Mouse (Mus musculus): ENCODE results near the gene Chia1. TPM values are rescaled to one million over a fixed set of nuclear protein-coding genes. Genes with fewer than 3 reads are reported as not detected.
"Not testable (repeated sequence)": the region's sequence is repeated elsewhere in the genome, so short reads cannot be mapped to it uniquely, and the experiment has no call there.

The Chia1 gene
- total and polyA plus RNA-seq, 2 experiments from 2014 or later: 0.66 to 1.5 TPM

DNA sequence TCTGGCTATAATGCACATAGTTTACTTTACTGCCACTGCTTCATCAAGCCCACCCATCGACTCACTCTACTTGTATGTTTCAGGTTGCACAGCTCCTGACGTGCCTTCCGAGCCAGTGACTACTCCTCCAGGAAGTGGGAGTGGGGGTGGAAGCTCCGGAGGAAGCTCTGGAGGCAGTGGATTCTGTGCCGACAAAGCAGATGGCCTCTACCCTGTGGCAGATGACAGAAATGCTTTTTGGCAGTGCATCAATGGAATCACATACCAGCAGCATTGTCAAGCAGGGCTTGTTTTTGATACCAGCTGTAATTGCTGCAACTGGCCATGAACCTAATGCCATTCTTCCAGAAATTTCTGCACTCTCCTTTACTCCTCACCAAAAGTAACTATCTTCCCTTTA is 18.7 kb downstream of the Chia1 start:
- 73% methylated on average over 5 of the region's 5 CpGs for WGBS
- H3K27me3 ChIP-seq (ENCODE audit: insufficient read depth, low read length): no peaks in the 10 kb centered on the region
- no peaks in the 10 kb centered on the region for H3K36me3 ChIP-seq (ENCODE audit: insufficient read depth, low read length)
- no peak overlapping the region for H3K4me3 ChIP-seq (ENCODE audit: low read depth, low read length)
- no peak overlapping the region for H3K9ac ChIP-seq (replicated peaks; ENCODE audit: low read length, poor library complexity, severe bottlenecking)
- TF ChIP-seq CTCF (IDR thresholded peaks at IDR 0.05): no peak
- DNase-seq (ENCODE audit: low spot score) (peak; percentile 91), ATAC-seq (ENCODE audit: low FRiP score) (peak; percentile 71; the same call in 1 of the 2 replicates)
- no peak overlapping the region for H3K4me2 ChIP-seq (ENCODE audit: low read depth, low read length, poor library complexity, severe bottlenecking)
- no peaks in the 10 kb centered on the region for H3K4me1 ChIP-seq (ENCODE audit: insufficient read depth, low read length)
- H3K9me3 ChIP-seq (ENCODE audit: low read length): no peaks in the 10 kb centered on the region
- H3K27ac ChIP-seq (ENCODE audit: low read depth, low read length): no peak overlapping the region

- TF ChIP-seq CTCF (IDR thresholded peaks at IDR 0.05): no peak
These were observed 31.1 kb downstream of the Chia1 start for GRCm38 (mm10) chr3:106144081-106144480.

GRCm38 (mm10) chr3:106154413-106154812 is 41.4 kb downstream of the Chia1 start:
- ATAC-seq (ENCODE audit: low FRiP score): no peak
- Histone ChIP-seq H3K27ac (ENCODE audit: low read depth, low read length) (no peak overlapping the region), H3K4me1 (ENCODE audit: insufficient read depth, low read length) (no peaks in the 10 kb centered on the region), H3K27me3 (ENCODE audit: insufficient read depth, low read length) (no peaks in the 10 kb centered on the region), H3K4me3 (ENCODE audit: low read depth, low read length) (no peak overlapping the region), H3K36me3 (ENCODE audit: insufficient read depth, low read length) (no peaks in the 10 kb centered on the region), H3K4me2 (ENCODE audit: low read depth, low read length, poor library complexity, severe bottlenecking) (no peak overlapping the region), H3K9ac (replicated peaks; ENCODE audit: low read length, poor library complexity, severe bottlenecking) (no peak overlapping the region), H3K9me3 (ENCODE audit: low read length) (no peaks in the 10 kb centered on the region)
- no peak for DNase-seq (ENCODE audit: low spot score)
- 97% methylated on average over 2 of the region's 2 CpGs for WGBS
- no peak for TF ChIP-seq CTCF (IDR thresholded peaks at IDR 0.05)

More at GRCm38 (mm10) chr3:106144081-106144480, 31.1 kb downstream of the Chia1 start:
- no peaks in the 10 kb centered on the region; the same call in 1 of the 2 replicates for H3K9me3 ChIP-seq (ENCODE audit: low read length)
- DNase-seq (ENCODE audit: low spot score) (no peak), ATAC-seq (ENCODE audit: low FRiP score) (peak; percentile 15; the same call in 1 of the 2 replicates)
- no peak overlapping the region for H3K4me3 ChIP-seq (ENCODE audit: low read depth, low read length)
- no peak overlapping the region for H3K4me2 ChIP-seq (ENCODE audit: low read depth, low read length, poor library complexity, severe bottlenecking)
- H3K27me3 ChIP-seq (ENCODE audit: insufficient read depth, low read length): no peaks in the 10 kb centered on the region
- H3K36me3 ChIP-seq (ENCODE audit: insufficient read depth, low read length): no peaks in the 10 kb centered on the region
- no peak overlapping the region for H3K9ac ChIP-seq (replicated peaks; ENCODE audit: low read length, poor library complexity, severe bottlenecking)
- WGBS: 91% methylated on average over 10 of the region's 10 CpGs
- H3K27ac ChIP-seq (ENCODE audit: low read depth, low read length): no peak overlapping the region
- no peaks in the 10 kb centered on the region for H3K4me1 ChIP-seq (ENCODE audit: insufficient read depth, low read length)

DNA sequence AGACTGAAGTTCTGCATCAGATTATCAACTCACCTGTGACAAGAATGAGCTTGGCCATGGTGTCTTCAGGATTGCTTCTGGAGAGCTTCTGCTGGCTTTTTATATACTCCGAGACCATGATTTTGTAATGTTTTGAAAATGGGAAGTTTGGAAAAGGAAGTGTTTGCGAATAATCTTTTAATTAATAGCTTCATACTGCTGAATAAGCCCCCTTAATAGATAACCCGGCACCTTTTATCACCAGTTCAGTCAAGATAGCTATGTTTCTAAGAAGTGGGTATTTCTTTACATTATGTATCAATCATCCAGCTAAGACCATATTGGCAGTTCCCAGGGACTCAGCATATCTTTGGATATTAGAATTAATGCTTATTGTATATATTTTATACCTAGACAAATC is 54.4 kb downstream of the Chia1 start, which contains the start of gene Chil3:
Gene Chil3 (minus strand): TSS at position 101 of the 400 bp plus-strand sequence.
- DNase-seq (ENCODE audit: low spot score) (no peak), ATAC-seq (ENCODE audit: low FRiP score) (no peak)
- WGBS: 79% methylated on average over 3 of the region's 3 CpGs
- H3K9me3 ChIP-seq (ENCODE audit: low read length): no peaks in the 10 kb centered on the region
- H3K36me3 ChIP-seq (ENCODE audit: insufficient read depth, low read length): no peaks in the 10 kb centered on the region
- H3K4me2 ChIP-seq (ENCODE audit: low read depth, low read length, poor library complexity, severe bottlenecking): no peak within 1 kb of the TSS
- no peaks in the 10 kb centered on the region for H3K27me3 ChIP-seq (ENCODE audit: insufficient read depth, low read length)
- H3K4me3 ChIP-seq (ENCODE audit: low read depth, low read length): no peak within 1 kb of the TSS
- H3K9ac ChIP-seq (replicated peaks; ENCODE audit: low read length, poor library complexity, severe bottlenecking): no peak within 1 kb of the TSS
- TF ChIP-seq CTCF (IDR thresholded peaks at IDR 0.05): no peak
- no peaks in the 10 kb centered on the region for H3K4me1 ChIP-seq (ENCODE audit: insufficient read depth, low read length)
- H3K27ac ChIP-seq (ENCODE audit: low read depth, low read length): no peak within 1 kb of the TSS

- H3K9ac ChIP-seq (replicated peaks; ENCODE audit: low read length, poor library complexity, severe bottlenecking): no peak overlapping the region
- ATAC-seq (ENCODE audit: low FRiP score) (peak; percentile 23; the same call in 1 of the 2 replicates), DNase-seq (ENCODE audit: low spot score) (no peak)
- H3K36me3 ChIP-seq (ENCODE audit: insufficient read depth, low read length): no peaks in the 10 kb centered on the region
- H3K4me3 ChIP-seq (ENCODE audit: low read depth, low read length): no peak overlapping the region
- WGBS: 61% methylated on average over 1 of the region's 1 CpGs
- no peaks in the 10 kb centered on the region for H3K9me3 ChIP-seq (ENCODE audit: low read length)
- no peak overlapping the region for H3K4me2 ChIP-seq (ENCODE audit: low read depth, low read length, poor library complexity, severe bottlenecking)
- H3K27ac ChIP-seq (ENCODE audit: low read depth, low read length): no peak overlapping the region
- no peaks in the 10 kb centered on the region for H3K27me3 ChIP-seq (ENCODE audit: insufficient read depth, low read length)
- H3K4me1 ChIP-seq (ENCODE audit: insufficient read depth, low read length): no peaks in the 10 kb centered on the region
- TF ChIP-seq CTCF (IDR thresholded peaks at IDR 0.05): no peak
These were observed 57.6 kb downstream of the Chia1 start for GRCm38 (mm10) chr3:106170522-106171053.

DNA sequence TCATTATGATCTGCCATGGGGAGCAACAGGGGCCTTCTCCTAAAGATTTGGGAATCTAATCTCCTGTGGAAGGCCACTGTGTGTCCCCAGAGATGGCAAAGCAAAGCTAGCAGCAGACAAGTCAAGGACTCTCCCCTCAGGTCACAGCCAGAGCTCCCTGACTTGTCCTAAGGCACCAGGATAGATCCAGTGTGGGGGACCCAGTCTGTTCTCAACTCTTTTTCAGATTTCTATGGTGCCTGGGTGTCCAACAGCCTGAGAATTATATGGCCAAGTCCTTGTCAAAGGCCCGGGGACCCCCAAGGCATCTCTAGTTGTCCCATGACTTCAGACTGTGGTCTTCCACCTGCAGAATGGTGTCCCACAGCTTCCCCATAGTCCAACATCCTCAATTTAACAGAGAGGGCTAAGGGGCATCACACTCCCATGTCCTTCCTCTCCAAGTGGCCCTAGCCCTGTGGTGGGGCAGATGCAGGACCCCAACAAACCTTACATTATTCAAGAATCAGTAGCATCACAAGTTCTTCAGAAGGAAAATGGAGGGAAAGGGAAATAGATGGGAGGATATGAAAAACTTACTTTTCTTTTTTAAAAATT is 58.2 kb downstream of the Chia1 start:
- H3K4me3 ChIP-seq (ENCODE audit: low read depth, low read length): no peak overlapping the region
- DNase-seq (ENCODE audit: low spot score) (no peak), ATAC-seq (ENCODE audit: low FRiP score) (peak; percentile 27; the same call in 1 of the 2 replicates)
- no peak for TF ChIP-seq CTCF (IDR thresholded peaks at IDR 0.05)
- no peaks in the 10 kb centered on the region for H3K36me3 ChIP-seq (ENCODE audit: insufficient read depth, low read length)
- no peak overlapping the region for H3K9ac ChIP-seq (replicated peaks; ENCODE audit: low read length, poor library complexity, severe bottlenecking)
- H3K27me3 ChIP-seq (ENCODE audit: insufficient read depth, low read length): no peaks in the 10 kb centered on the region
- no peaks in the 10 kb centered on the region for H3K4me1 ChIP-seq (ENCODE audit: insufficient read depth, low read length)
- no peak overlapping the region for H3K4me2 ChIP-seq (ENCODE audit: low read depth, low read length, poor library complexity, severe bottlenecking)
- 87% methylated on average over 1 of the region's 1 CpGs for WGBS
- no peak overlapping the region for H3K27ac ChIP-seq (ENCODE audit: low read depth, low read length)
- no peaks in the 10 kb centered on the region for H3K9me3 ChIP-seq (ENCODE audit: low read length)

DNA sequence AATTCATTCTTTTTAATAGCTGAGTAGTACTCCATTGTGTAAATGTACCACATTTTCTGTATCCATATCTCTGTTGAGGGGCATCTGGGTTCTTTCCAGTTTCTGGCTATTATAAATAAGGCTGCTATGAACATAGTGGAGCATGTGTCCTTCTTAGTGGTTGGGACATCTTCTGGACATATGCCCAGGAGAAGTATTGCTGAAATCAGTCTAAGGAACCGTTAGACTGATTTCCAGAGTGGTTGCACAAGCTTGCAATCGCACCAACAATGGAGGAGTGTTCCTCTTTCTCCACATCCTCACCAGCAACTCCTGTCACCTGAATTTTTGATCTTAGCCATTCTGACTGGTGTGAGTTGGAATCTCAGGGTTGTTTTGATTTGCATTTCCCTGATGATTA is 59.5 kb downstream of the Chia1 start:
- H3K4me2 ChIP-seq (ENCODE audit: low read depth, low read length, poor library complexity, severe bottlenecking): not testable (repeated sequence)
- 76% methylated on average over 2 of the region's 2 CpGs for WGBS

DNA sequence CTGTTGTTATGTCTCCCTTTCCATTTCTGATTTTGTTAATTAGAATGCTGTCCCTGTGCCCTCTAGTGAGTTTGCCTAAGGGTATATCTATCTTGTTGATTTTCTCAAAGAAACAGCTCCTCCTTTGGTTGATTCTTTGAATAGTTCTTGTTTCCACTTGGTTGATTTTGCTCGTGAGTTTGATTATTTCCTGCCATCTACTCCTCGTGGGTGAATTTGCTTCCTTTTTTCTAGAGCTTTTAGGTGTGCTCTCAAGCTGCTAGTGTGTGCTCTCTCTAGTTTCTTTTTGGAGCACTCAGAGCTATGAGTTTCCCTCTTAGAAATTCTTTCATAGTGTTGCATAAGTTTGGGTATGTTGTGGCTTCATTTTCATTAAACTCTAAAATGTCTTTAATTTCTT is 61.9 kb downstream of the Chia1 start:
- not testable (repeated sequence) for H3K27me3 ChIP-seq (ENCODE audit: insufficient read depth, low read length); H3K9ac ChIP-seq (replicated peaks; ENCODE audit: low read length, poor library complexity, severe bottlenecking); H3K4me3 ChIP-seq (ENCODE audit: low read depth, low read length); H3K4me2 ChIP-seq (ENCODE audit: low read depth, low read length, poor library complexity, severe bottlenecking); ATAC-seq (ENCODE audit: low FRiP score); H3K36me3 ChIP-seq (ENCODE audit: insufficient read depth, low read length); H3K4me1 ChIP-seq (ENCODE audit: insufficient read depth, low read length); H3K27ac ChIP-seq (ENCODE audit: low read depth, low read length); H3K9me3 ChIP-seq (ENCODE audit: low read length); DNase-seq (ENCODE audit: low spot score)
- 62% methylated on average over 2 of the region's 2 CpGs for WGBS

More for the DNA sequence above, 59.5 kb downstream of the Chia1 start:
- not testable (repeated sequence) for H3K4me1 ChIP-seq (ENCODE audit: insufficient read depth, low read length); H3K9me3 ChIP-seq (ENCODE audit: low read length); H3K4me3 ChIP-seq (ENCODE audit: low read depth, low read length); H3K27me3 ChIP-seq (ENCODE audit: insufficient read depth, low read length); ATAC-seq (ENCODE audit: low FRiP score); DNase-seq (ENCODE audit: low spot score); H3K36me3 ChIP-seq (ENCODE audit: insufficient read depth, low read length); H3K9ac ChIP-seq (replicated peaks; ENCODE audit: low read length, poor library complexity, severe bottlenecking); H3K27ac ChIP-seq (ENCODE audit: low read depth, low read length)
